Mouse (Mus musculus): ENCODE measurements around the gene Ptk6. TPM values are rescaled to one million over a fixed set of nuclear protein-coding genes. Genes with fewer than 3 reads are reported as not detected.

The Ptk6 gene
- not detected for polyA plus RNA-seq (2014; fragmentation: Illumina TruSeq; extraction: RNeasy Lipid Tissue Mini Kit (QIAGEN cat#74804); ENCODE audit: low read depth, low replicate concordance)

DNA sequence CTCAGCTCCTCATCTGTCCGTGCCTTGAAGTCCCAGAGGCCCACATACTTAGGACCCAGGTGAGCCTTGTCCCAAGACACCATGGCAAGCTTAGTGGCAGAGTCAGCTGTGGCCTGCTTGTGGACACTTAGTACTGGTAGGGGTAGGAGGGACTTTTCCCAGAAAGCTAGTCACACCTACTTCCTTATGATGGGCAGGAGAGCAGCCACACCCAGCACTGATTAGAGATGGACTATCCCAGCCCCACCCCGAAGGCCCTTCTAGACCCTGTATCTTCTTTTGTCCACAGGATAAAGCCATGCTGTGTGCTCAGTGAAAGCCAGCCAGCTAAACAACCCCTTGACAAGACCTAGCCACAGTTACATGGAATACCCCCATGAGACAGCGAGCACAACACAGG is at the start of gene Ptk6:
Ptk6 (minus strand) TSS at position 368 of the 400 bp plus-strand sequence.

DNA sequence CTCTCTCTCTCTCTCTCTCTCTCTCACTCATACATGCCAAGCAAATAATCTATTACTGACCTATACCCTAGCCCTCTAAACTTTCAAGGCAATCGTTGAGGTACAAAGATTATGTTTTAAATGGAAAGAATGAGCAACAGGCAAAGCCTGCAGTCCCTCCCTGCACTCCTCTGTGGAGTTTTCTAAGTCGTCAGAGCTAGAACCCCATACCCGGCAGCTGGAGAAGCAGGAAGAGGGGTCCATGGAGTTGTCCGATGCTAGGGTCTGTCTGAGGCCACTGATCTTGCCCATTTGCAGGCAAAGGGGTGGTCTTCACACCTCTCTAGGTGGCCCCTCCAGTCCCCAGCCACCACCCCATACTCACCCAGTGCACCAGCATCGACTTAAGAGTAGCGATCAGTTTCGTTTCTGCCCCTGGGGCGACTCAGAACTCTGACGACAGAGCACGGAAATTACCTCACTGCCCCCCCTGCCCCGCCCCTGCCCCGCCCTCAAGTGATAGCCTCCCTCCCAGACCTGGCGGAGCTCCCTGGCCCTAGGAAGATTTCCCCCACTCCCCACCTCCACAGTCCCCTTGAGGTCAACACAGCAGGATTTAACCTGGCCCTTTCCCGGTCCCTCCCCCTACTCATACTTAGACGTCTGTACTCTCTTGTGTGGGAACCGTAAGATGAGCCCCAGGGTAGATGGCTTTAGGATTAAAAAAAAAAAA is 39.2 kb upstream of the Ptk6 start, which contains the start of gene Helz2:
Helz2 (minus strand) TSS at position 426 of the 712 bp plus-strand sequence.

DNA sequence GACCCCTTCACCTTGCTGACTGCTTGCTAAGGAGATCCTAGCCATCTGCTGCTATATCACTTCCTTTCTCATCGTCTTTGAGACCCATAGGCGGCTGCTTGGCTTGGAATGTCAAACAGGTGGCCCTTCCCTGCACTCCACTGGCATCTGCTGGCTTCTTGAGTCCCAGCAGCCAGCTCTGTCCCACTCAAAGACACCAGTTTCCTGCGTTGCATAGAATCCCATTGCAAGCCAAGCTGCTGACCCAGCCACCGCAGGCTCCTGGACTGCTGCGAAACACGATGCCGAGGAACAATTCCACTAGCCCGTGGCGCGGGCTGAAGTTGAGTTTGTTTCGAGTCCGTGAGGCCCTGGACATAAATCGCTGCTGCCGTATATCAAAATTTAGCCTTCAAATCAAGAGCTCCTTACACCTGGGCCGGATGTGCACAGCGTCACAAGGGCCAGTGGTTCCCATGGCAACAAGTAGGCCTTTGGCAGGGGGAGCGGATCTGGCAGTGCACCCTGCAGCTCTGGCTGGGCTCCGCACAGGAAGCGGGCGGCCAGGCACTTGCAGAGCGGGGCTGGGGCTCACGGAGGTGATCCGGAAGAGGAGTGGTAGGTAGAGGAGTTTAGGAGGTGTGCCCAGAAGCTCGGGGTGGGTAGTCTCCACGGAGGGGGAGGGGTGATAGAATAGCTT is 17.1 kb upstream of the Ptk6 start, which contains the start of gene Fndc11:
Fndc11 (plus strand) TSS at position 476 of the 679 bp plus-strand sequence.

DNA sequence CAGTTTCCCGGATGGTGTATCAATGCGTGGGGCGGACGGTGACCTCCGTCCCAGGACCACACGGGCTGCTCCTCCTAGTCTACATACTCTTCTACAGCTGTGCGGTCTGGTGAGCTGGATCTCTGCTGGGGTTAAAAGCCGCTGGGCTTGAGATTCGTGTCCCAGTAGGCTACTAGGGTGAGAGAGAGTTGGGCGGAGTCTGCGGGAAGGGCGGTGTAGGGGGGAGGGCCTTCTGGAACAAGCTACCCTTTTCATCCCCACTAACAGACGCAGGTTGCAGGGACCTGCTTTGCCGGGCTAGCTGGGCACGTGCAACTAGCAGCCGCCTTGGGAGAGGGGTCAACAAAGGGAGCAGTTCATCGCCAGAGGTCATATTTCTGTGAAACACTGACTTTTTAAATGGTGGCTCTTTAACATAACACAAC is 10.4 kb upstream of the Ptk6 start, which contains the start of gene Srms:
Srms (minus strand) TSS at position 165 of the 425 bp plus-strand sequence.

DNA sequence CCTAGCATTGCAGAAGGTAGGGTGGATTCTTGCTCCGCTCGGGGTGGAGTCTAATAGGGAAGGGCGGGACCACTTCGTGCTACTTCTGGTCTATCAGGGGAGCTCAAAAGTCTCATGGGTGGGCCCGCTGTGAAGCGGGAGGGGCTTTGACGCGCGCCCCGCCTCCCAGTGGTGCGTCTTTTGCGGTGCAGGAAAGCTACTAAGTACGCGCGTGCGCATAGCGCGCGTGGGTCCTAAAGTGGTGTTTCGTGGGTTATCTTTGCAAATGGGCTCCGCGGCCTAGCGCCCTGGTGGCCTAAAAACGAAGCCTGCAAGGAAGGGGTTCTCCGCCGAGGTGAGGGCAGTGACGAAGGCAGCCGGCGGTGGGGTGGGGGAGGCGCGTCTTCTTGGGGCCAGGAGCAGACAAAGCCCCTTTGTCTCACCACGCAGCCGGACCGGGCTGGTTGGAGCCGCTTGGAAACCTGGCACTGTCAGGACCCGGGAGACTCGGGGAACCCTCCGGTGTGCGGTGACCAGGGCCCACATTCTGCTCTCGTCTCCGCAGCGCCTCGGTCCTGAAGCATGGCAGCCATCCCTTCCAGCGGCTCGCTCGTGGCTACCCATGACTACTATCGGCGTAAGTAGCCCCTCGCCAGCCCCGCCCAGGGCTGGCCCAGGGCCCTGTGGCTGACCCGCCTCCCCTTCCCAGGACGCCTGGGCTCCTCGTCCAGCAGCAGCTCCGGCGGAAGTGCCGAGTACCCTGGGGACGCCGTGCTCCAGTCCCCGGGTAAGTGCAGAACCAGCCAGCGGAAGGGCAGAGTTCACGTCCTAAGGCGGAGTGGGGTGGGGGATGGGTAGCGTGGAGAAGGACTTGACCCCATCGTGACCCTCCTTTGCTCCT is 15.2 kb downstream of the Ptk6 start, which contains the start of gene Ppdpf:
Ppdpf (plus strand) TSS at position 127 of the 880 bp plus-strand sequence.

DNA sequence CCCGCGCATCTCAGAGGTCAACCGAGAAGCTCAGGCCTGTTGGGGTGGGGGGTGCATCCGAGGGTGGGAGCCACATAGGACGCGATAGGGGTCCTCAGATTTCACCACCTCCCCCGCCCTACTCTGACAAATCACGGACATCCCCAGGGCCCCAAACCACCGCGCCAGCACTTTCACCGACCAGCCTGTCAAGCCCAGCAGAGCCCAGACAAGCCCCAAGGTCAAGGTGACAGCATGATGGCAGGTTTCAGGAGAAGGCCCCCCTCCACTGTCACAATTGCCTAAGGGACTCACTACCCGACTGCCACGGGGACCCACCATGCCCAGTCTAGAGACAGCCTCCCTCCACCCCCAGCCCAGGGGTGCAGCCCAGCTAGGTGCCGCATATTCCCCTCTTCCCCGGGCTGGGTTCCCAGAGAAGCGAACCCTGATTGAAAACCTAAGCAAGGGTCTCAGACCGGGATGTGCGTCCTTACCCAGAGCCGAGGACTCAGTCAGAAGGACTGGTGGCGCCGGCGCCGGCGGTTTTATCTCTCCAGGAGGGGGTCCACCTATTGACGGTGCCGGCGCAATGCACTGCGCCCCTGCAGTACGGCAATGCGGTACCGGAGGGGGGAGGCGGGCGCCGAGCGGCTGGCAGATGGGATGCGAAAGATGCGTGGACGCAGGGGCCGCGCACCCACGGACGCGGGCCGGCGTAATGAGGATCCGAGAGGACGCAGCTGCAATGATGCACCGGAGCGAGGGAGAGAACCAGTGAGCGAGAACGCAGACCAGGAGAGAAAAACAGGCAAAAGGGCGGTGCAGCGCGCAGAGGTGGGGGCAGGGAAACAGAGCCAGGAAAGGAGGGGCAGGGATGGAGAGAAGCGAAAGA is 46.1 kb downstream of the Ptk6 start, which contains the start of gene Eef1a2:
Eef1a2 (minus strand) TSS at position 767 of the 874 bp plus-strand sequence.

Other genes with a start within 250 kb of the Ptk6 start
- not detected for gene Nkain4, start 248.1 kb downstream of the Ptk6 start, polyA plus RNA-seq (2014; fragmentation: Illumina TruSeq; extraction: RNeasy Lipid Tissue Mini Kit (QIAGEN cat#74804); ENCODE audit: low read depth, low replicate concordance)
- 2.5 TPM for gene Arfgap1, start 235.6 kb downstream of the Ptk6 start, polyA plus RNA-seq (2014; fragmentation: Illumina TruSeq; extraction: RNeasy Lipid Tissue Mini Kit (QIAGEN cat#74804); ENCODE audit: low read depth, low replicate concordance)
- gene Col20a1, start 216.3 kb downstream of the Ptk6 start, polyA plus RNA-seq (2014; fragmentation: Illumina TruSeq; extraction: RNeasy Lipid Tissue Mini Kit (QIAGEN cat#74804); ENCODE audit: low read depth, low replicate concordance), result not detected
- 4.8 TPM for gene Chrna4, start 159.2 kb downstream of the Ptk6 start, polyA plus RNA-seq (2014; fragmentation: Illumina TruSeq; extraction: RNeasy Lipid Tissue Mini Kit (QIAGEN cat#74804); ENCODE audit: low read depth, low replicate concordance)
- gene Kcnq2, start 67.5 kb downstream of the Ptk6 start, polyA plus RNA-seq (2014; fragmentation: Illumina TruSeq; extraction: RNeasy Lipid Tissue Mini Kit (QIAGEN cat#74804); ENCODE audit: low read depth, low replicate concordance), result not detected
- not detected for gene Eef1a2, start 45.8 kb downstream of the Ptk6 start, polyA plus RNA-seq (2014; fragmentation: Illumina TruSeq; extraction: RNeasy Lipid Tissue Mini Kit (QIAGEN cat#74804); ENCODE audit: low read depth, low replicate concordance)
- gene Ppdpf, start 15.5 kb downstream of the Ptk6 start, polyA plus RNA-seq (2014; fragmentation: Illumina TruSeq; extraction: RNeasy Lipid Tissue Mini Kit (QIAGEN cat#74804); ENCODE audit: low read depth, low replicate concordance), result 4.5 TPM
- not detected for gene Srms, start 10.4 kb upstream of the Ptk6 start, polyA plus RNA-seq (2014; fragmentation: Illumina TruSeq; extraction: RNeasy Lipid Tissue Mini Kit (QIAGEN cat#74804); ENCODE audit: low read depth, low replicate concordance)
- gene Fndc11, start 17.2 kb upstream of the Ptk6 start, polyA plus RNA-seq (2014; fragmentation: Illumina TruSeq; extraction: RNeasy Lipid Tissue Mini Kit (QIAGEN cat#74804); ENCODE audit: low read depth, low replicate concordance), result not detected
- 0.93 TPM for gene Helz2, start 39.2 kb upstream of the Ptk6 start, polyA plus RNA-seq (2014; fragmentation: Illumina TruSeq; extraction: RNeasy Lipid Tissue Mini Kit (QIAGEN cat#74804); ENCODE audit: low read depth, low replicate concordance)
- gene Gmeb2, start 85.2 kb upstream of the Ptk6 start, polyA plus RNA-seq (2014; fragmentation: Illumina TruSeq; extraction: RNeasy Lipid Tissue Mini Kit (QIAGEN cat#74804); ENCODE audit: low read depth, low replicate concordance), result 4.6 TPM
- not detected for gene Stmn3, start 111.7 kb upstream of the Ptk6 start, polyA plus RNA-seq (2014; fragmentation: Illumina TruSeq; extraction: RNeasy Lipid Tissue Mini Kit (QIAGEN cat#74804); ENCODE audit: low read depth, low replicate concordance)
- 4.9 TPM for gene Rtel1, start 117.0 kb upstream of the Ptk6 start, polyA plus RNA-seq (2014; fragmentation: Illumina TruSeq; extraction: RNeasy Lipid Tissue Mini Kit (QIAGEN cat#74804); ENCODE audit: low read depth, low replicate concordance)
- 1.1 TPM for gene Zgpat, start 162.1 kb upstream of the Ptk6 start, polyA plus RNA-seq (2014; fragmentation: Illumina TruSeq; extraction: RNeasy Lipid Tissue Mini Kit (QIAGEN cat#74804); ENCODE audit: low read depth, low replicate concordance)
- gene Arfrp1, start 162.6 kb upstream of the Ptk6 start, polyA plus RNA-seq (2014; fragmentation: Illumina TruSeq; extraction: RNeasy Lipid Tissue Mini Kit (QIAGEN cat#74804); ENCODE audit: low read depth, low replicate concordance), result 33.3 TPM
- gene Lime1, start 177.3 kb upstream of the Ptk6 start, polyA plus RNA-seq (2014; fragmentation: Illumina TruSeq; extraction: RNeasy Lipid Tissue Mini Kit (QIAGEN cat#74804); ENCODE audit: low read depth, low replicate concordance), result 1.3 TPM

Data from kidney, adult 10 weeks (tissue).